Mouse (Mus musculus) G1E (cell line): ENCODE data around the gene Wdr44.

Source experiments
- CTCF ChIP-seq: IDR thresholded peaks from 2 replicates; pipeline ENCODE4 v1.5.1; 2012; ENCODE audit warnings: low read depth, low read length, inconsistent platforms, mixed read lengths
- TAL1 ChIP-seq: conservative IDR thresholded peaks from 2 replicates; pipeline ENCODE4 v1.6.1; 2012; ENCODE audit warnings: low read depth, low read length, inconsistent platforms, mixed read lengths

DNA sequence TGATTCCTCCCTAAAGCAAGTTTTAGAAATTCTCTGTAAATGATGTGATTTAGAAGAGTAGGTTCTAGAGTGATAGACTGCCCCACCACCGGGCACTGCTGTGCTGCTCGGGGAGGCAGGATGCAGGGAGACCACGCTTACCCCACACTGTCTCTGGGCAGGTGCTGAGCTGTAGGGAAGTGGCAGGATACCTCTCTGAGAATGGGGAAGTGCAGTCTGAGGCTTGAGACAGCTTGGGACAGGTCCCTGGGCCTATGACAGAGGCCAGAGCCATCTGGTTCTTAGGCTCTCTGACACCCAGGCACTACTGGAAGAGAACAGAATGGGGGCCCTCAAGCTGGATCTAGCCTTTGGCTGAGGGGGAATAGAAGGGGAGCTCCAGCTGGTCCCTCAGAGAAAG lies 114.3 kb downstream of the Wdr44 start:
- TF ChIP-seq CTCF (no peak), TAL1 (no peak)
